ENCODE assay signal across 11 mouse cellular contexts in genomic region chr14:116924266-116924665, GRCm38 (mm10). TPM values are rescaled to one million over a fixed set of nuclear protein-coding genes. Genes with fewer than 3 reads are reported as not detected.
A peak's percentile ranks its signal among the peaks of the same experiment; 100 is the strongest.
DNase-seq lines count a peak whose midpoint lies in the region; ATAC-seq and TF ChIP-seq lines count a peak whose summit lies in the region.
"Had no signal": no experiment of that assay in that cellular context is flagged by ENCODE, and none has a peak within 500 bp of the region (broad histone marks: within the 10 kb centered on the region; RNA-seq: fewer than 3 reads in every experiment).

No protein-coding gene starts in this region.

- 60% methylated on average over 2 of the region's 2 CpGs for WGBS in intestine, embryonic 14.5 days
- WGBS in intestine, postnatal 0 days, result 80% methylated on average over 2 of the region's 2 CpGs
- WGBS in embryonic facial prominence, embryonic 12.5 days, result 24% methylated on average over 2 of the region's 2 CpGs
- 39% methylated on average over 2 of the region's 2 CpGs for WGBS in hindbrain, embryonic 13.5 days
- 27% methylated on average over 2 of the region's 2 CpGs for WGBS in midbrain, embryonic 13.5 days

- no peaks in the 10 kb centered on the region for H3K9me3 ChIP-seq in intestine, embryonic 14.5 days (ENCODE audit: control insufficient read depth, low read length)
- no peaks in the 10 kb centered on the region for H3K9me3 ChIP-seq in intestine, postnatal 0 days (ENCODE audit: control insufficient read depth)
- no peaks in the 10 kb centered on the region for H3K9me3 ChIP-seq in embryonic facial prominence, embryonic 12.5 days
- H3K9me3 ChIP-seq in hindbrain, embryonic 13.5 days, result no peaks in the 10 kb centered on the region
- H3K9me3 ChIP-seq in midbrain, embryonic 13.5 days, result no peaks in the 10 kb centered on the region

- no peak overlapping the region for H3K4me3 ChIP-seq in intestine, embryonic 14.5 days (ENCODE audit: low read depth, low read length)
- H3K4me3 ChIP-seq in intestine, postnatal 0 days (ENCODE audit: low read depth, low read length), result no peak overlapping the region
- H3K4me3 ChIP-seq in embryonic facial prominence, embryonic 12.5 days, result no peak overlapping the region
- no peak overlapping the region for H3K4me3 ChIP-seq in hindbrain, embryonic 13.5 days
- no peak overlapping the region for H3K4me3 ChIP-seq in midbrain, embryonic 13.5 days (replicated peaks)

- peaks cover 6% of the 10 kb centered on the region; the same call in 1 of the 2 replicates for H3K4me1 ChIP-seq in intestine, embryonic 14.5 days (replicated peaks; ENCODE audit: control insufficient read depth, insufficient read depth, low read length)
- H3K4me1 ChIP-seq in intestine, postnatal 0 days (replicated peaks; ENCODE audit: control insufficient read depth, insufficient read depth, low read length), result no peaks in the 10 kb centered on the region
- H3K4me1 ChIP-seq in embryonic facial prominence, embryonic 12.5 days, result peaks cover 8% of the 10 kb centered on the region; the same call in 1 of the 2 replicates
- H3K4me1 ChIP-seq in hindbrain, embryonic 13.5 days (replicated peaks), result peaks cover 20% of the 10 kb centered on the region
- H3K4me1 ChIP-seq in midbrain, embryonic 13.5 days (replicated peaks), result peaks cover 22% of the 10 kb centered on the region

- ATAC-seq in intestine, embryonic 14.5 days (replicated peaks; ENCODE audit: low FRiP score, low TSS enrichment, low read depth), result no peak
- ATAC-seq in intestine, postnatal 0 days, result no peak
- ATAC-seq in embryonic facial prominence, embryonic 12.5 days (ENCODE audit: insufficient number of reproducible peaks, insufficient read depth, low FRiP score, low TSS enrichment), result no peak
- no peak for ATAC-seq in hindbrain, embryonic 13.5 days (ENCODE audit: low FRiP score)
- ATAC-seq in midbrain, embryonic 13.5 days, result no peak
- ATAC-seq: CD4-positive, CD25-positive, alpha-beta regulatory T cell, adult 4 months had no signal

- no peaks in the 10 kb centered on the region for H3K27me3 ChIP-seq in intestine, embryonic 14.5 days (replicated peaks; ENCODE audit: control insufficient read depth, insufficient read depth, low read length)
- H3K27me3 ChIP-seq in intestine, postnatal 0 days (replicated peaks; ENCODE audit: control insufficient read depth, insufficient read depth, low read length), result no peaks in the 10 kb centered on the region; the same call in 1 of the 2 replicates
- no peaks in the 10 kb centered on the region for H3K27me3 ChIP-seq in embryonic facial prominence, embryonic 12.5 days
- 0 out of 2 replicates have a peak, but pooled peaks cover 5% of the 10 kb centered on the region for H3K27me3 ChIP-seq in hindbrain, embryonic 13.5 days
- no peaks in the 10 kb centered on the region for H3K27me3 ChIP-seq in midbrain, embryonic 13.5 days

- TF ChIP-seq CTCF in intestine, postnatal 0 days (IDR thresholded peaks at IDR 0.05; ENCODE audit: low read depth), result no peak

- no peak for DNase-seq in intestine, embryonic 14.5 days (ENCODE audit: low spot score)
- DNase-seq in right cerebral cortex, postnatal 14 days, result no peak
- DNase-seq in thymus, postnatal 10 days (ENCODE audit: low spot score in 2 of 2), result no peak
- no peak for DNase-seq in spleen, postnatal 4 days (ENCODE audit: low spot score in 2 of 2)
- DNase-seq: thymus, adult 2 months had no signal

- no peaks in the 10 kb centered on the region for H3K36me3 ChIP-seq in intestine, embryonic 14.5 days (ENCODE audit: control insufficient read depth, insufficient read depth, low read length)
- no peaks in the 10 kb centered on the region for H3K36me3 ChIP-seq in intestine, postnatal 0 days (ENCODE audit: control insufficient read depth, insufficient read depth)
- no peaks in the 10 kb centered on the region for H3K36me3 ChIP-seq in embryonic facial prominence, embryonic 12.5 days
- H3K36me3 ChIP-seq in hindbrain, embryonic 13.5 days, result no peaks in the 10 kb centered on the region
- no peaks in the 10 kb centered on the region for H3K36me3 ChIP-seq in midbrain, embryonic 13.5 days

- H3K4me2 ChIP-seq in intestine, embryonic 14.5 days (ENCODE audit: low read length), result peak overlapping the region; percentile 77
- no peak overlapping the region for H3K4me2 ChIP-seq in intestine, postnatal 0 days (replicated peaks; ENCODE audit: low read depth)
- H3K4me2 ChIP-seq in embryonic facial prominence, embryonic 12.5 days (replicated peaks), result peak overlapping the region; percentile 62
- peak overlapping the region; percentile 88 for H3K4me2 ChIP-seq in hindbrain, embryonic 13.5 days
- H3K4me2 ChIP-seq in midbrain, embryonic 13.5 days (replicated peaks), result peak overlapping the region; percentile 92; the same call in 1 of the 2 replicates

- H3K9ac ChIP-seq in intestine, embryonic 14.5 days (ENCODE audit: low read length), result no peak overlapping the region
- no peak overlapping the region for H3K9ac ChIP-seq in intestine, postnatal 0 days (ENCODE audit: low read depth, low read length)
- H3K9ac ChIP-seq in embryonic facial prominence, embryonic 12.5 days, result no peak overlapping the region
- no peak overlapping the region for H3K9ac ChIP-seq in hindbrain, embryonic 13.5 days
- H3K9ac ChIP-seq in midbrain, embryonic 13.5 days (replicated peaks), result no peak overlapping the region

- no peak overlapping the region; the same call in 1 of the 2 replicates for H3K27ac ChIP-seq in intestine, embryonic 14.5 days (ENCODE audit: low read depth)
- no peak overlapping the region for H3K27ac ChIP-seq in intestine, postnatal 0 days (ENCODE audit: low read depth, low read length)
- H3K27ac ChIP-seq in embryonic facial prominence, embryonic 12.5 days, result 0 out of 2 replicates have a peak overlapping the region, but pooled peaks have one; percentile 12
- H3K27ac ChIP-seq in hindbrain, embryonic 13.5 days, result no peak overlapping the region
- H3K27ac ChIP-seq in midbrain, embryonic 13.5 days, result no peak overlapping the region
- H3K27ac ChIP-seq: left cerebral cortex, adult 2 months had no signal

RNA-seq across cellular contexts. Expression of gene Gpc6, which starts 0.8 kb away (rescaled TPM):
- 57.9 and 66.1 TPM in 2 replicates for polyA plus RNA-seq in intestine, embryonic 14.5 days (2014; fragmentation: Nextera tagmentation; extraction: Ambion mirVana)
- polyA plus RNA-seq in intestine, postnatal 0 days (2015; fragmentation: Nextera tagmentation; extraction: Ambion mirVana), result 6.6 and 7.5 TPM in 2 replicates
- polyA plus RNA-seq in embryonic facial prominence, embryonic 12.5 days (2016; fragmentation: Nextera tagmentation; extraction: Ambion mirVana), result 74.0 and 76.9 TPM in 2 replicates
- polyA plus RNA-seq in hindbrain, embryonic 13.5 days (2015; fragmentation: Nextera tagmentation; extraction: Ambion mirVana), result 20.8 and 21.6 TPM in 2 replicates
- 20.3 and 20.8 TPM in 2 replicates for polyA plus RNA-seq in midbrain, embryonic 13.5 days (2015; fragmentation: Nextera tagmentation; extraction: Ambion mirVana)
